Mouse (Mus musculus): Measurements from ENCODE around the gene Cwf19l1. TPM values are rescaled to one million over a fixed set of nuclear protein-coding genes. Genes with fewer than 3 reads are reported as not detected.

The Cwf19l1 gene
- polyA plus RNA-seq, 1 experiment = 7.5 TPM

DNA sequence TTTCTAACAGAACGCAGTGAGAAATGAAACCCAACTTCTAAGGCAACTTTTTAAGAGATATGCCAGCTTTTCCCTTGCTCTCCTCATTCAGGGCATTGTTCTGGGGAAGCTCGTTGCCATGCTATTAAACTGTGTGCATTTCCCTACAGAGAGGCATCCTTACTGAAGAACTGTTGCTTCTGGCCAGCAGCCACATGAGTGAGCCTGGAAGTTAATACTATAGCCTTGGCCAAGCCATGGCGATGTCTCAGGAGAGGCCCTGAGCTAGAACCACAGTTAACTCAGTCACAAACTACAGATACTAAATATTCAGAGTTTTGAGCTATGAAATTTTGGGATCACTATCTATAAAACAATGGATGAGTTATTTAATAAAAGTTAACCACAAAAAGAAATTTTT is 32.7 kb downstream of the Cwf19l1 start:
- peaks cover 2% of the 10 kb centered on the region; the same call in 1 of the 2 replicates for H3K4me1 ChIP-seq (ENCODE audit: control insufficient read depth, insufficient read depth, low read length)
- DNase-seq = no peak
- H3K4me3 ChIP-seq (replicated peaks; ENCODE audit: extremely low read depth, low read depth, low read length) = no peak overlapping the region
- TF ChIP-seq POLR2A (IDR thresholded peaks at IDR 0.05; ENCODE audit: borderline replicate concordance, extremely low read depth, low read depth, low read length) = no peak
- TF ChIP-seq CTCF (IDR thresholded peaks at IDR 0.05; ENCODE audit: insufficient read depth, low read length) = no peak
- WGBS = 72% methylated on average over 3 of the region's 3 CpGs

DNA sequence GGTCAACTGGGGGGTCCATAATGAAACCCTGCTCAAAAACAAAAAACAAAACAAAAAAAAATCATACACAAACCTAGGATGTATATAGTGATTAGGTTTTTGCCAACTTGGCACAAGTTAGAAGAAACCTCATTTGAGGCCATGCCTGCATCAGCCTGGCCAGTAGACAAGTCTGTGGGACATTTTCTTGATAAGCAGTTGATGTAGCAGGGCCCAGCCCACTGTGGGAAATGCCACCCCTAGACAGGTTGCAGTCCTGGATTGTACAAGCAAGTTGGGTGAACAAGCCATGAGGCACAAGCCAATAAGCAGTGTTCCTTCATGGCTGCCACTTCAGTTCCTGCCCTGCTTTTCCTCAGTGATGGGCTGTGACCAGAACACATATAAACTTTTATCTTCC is 34.8 kb downstream of the Cwf19l1 start:
- DNase-seq = no peak
- no peaks in the 10 kb centered on the region; the same call in 1 of the 2 replicates for H3K4me1 ChIP-seq (ENCODE audit: control insufficient read depth, insufficient read depth, low read length)
- TF ChIP-seq CTCF (IDR thresholded peaks at IDR 0.05; ENCODE audit: insufficient read depth, low read length) = no peak
- no peak for TF ChIP-seq POLR2A (IDR thresholded peaks at IDR 0.05; ENCODE audit: borderline replicate concordance, extremely low read depth, low read depth, low read length)
- no peak overlapping the region for H3K4me3 ChIP-seq (replicated peaks; ENCODE audit: extremely low read depth, low read depth, low read length)

DNA sequence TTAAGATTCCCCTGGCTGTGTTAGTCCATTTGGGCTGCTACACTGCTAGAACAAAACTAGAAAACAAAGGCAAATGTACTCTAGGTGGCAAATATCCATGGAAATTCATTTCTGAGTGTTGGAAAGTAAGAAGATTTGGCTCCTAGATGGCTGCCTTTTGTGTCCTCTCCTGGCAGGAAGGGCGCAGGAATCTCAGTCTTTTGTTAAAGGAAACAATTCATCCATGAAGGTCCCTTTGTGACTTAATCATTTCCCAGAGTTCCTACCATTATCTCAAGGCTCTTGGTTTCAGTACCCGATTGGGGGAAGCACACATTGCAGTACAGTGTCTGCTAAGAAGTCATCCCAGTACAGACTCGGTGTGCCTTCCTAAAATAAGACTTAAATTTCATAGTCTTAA is 49.4 kb downstream of the Cwf19l1 start:
- 67% methylated on average over 3 of the region's 3 CpGs for WGBS
- no peak for DNase-seq
- H3K4me3 ChIP-seq (replicated peaks; ENCODE audit: extremely low read depth, low read depth, low read length) = no peak overlapping the region
- H3K4me1 ChIP-seq (ENCODE audit: control insufficient read depth, insufficient read depth, low read length) = no peaks in the 10 kb centered on the region
- TF ChIP-seq POLR2A (IDR thresholded peaks at IDR 0.05; ENCODE audit: borderline replicate concordance, extremely low read depth, low read depth, low read length) (no peak), CTCF (IDR thresholded peaks at IDR 0.05; ENCODE audit: insufficient read depth, low read length) (no peak)

DNA sequence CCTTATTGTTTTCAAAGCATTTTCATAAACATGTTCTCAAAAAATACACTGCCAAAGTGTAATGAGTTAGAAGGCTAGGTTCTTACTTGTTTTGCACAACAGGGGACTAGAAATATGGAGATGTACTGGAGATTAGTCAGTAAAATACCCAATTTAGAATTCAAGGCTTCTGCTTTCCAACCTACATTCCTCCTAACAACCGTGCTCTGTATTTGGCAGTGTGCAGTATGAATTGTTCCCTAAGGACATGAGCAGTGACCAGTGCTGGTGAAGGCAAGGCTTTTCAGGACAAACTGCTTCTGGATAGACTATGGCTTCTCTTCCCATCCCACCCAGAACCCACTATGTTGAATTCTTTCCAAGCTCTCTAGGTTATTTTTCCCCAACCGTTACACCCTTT is 54.8 kb downstream of the Cwf19l1 start:
- Histone ChIP-seq H3K4me3 (replicated peaks; ENCODE audit: extremely low read depth, low read depth, low read length) (no peak overlapping the region), H3K4me1 (ENCODE audit: control insufficient read depth, insufficient read depth, low read length) (no peaks in the 10 kb centered on the region)
- TF ChIP-seq POLR2A (IDR thresholded peaks at IDR 0.05; ENCODE audit: borderline replicate concordance, extremely low read depth, low read depth, low read length) (no peak), CTCF (IDR thresholded peaks at IDR 0.05; ENCODE audit: insufficient read depth, low read length) (no peak)
- DNase-seq = no peak
- WGBS = 82% methylated on average over 2 of the region's 2 CpGs

DNA sequence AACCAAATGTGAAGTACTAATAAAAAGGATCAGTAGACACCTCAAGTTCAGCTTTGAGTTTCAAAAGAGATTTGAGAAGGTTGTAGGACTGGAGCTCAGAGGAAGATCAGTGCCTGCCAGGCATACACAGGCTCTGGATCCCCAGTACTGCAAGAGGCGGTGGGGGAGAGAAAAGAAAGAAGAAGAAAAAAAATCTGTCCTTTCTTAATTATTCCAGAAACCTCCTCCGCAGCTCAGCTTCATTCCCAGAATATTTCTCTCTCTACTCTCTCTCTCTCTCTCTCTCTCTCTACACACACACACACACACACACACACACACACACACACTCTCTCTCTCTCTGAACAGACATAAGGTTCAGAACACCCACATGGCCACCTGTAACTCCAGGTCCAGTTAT is 55.7 kb downstream of the Cwf19l1 start:
- Histone ChIP-seq H3K4me3 (replicated peaks; ENCODE audit: extremely low read depth, low read depth, low read length) (no peak overlapping the region), H3K4me1 (ENCODE audit: control insufficient read depth, insufficient read depth, low read length) (no peaks in the 10 kb centered on the region)
- DNase-seq = no peak
- WGBS = 85% methylated on average over 2 of the region's 2 CpGs
- TF ChIP-seq CTCF (IDR thresholded peaks at IDR 0.05; ENCODE audit: insufficient read depth, low read length) (no peak), POLR2A (IDR thresholded peaks at IDR 0.05; ENCODE audit: borderline replicate concordance, extremely low read depth, low read depth, low read length) (no peak)

- TF ChIP-seq POLR2A (IDR thresholded peaks at IDR 0.05; ENCODE audit: borderline replicate concordance, extremely low read depth, low read depth, low read length) (no peak), CTCF (IDR thresholded peaks at IDR 0.05; ENCODE audit: insufficient read depth, low read length) (no peak)
- WGBS = 83% methylated on average over 4 of the region's 4 CpGs
- Histone ChIP-seq H3K4me3 (replicated peaks; ENCODE audit: extremely low read depth, low read depth, low read length) (no peak overlapping the region), H3K4me1 (ENCODE audit: control insufficient read depth, insufficient read depth, low read length) (no peaks in the 10 kb centered on the region)
- no peak for DNase-seq
Observed at GRCm38 (mm10) chr19:44077024-44077423, 58.7 kb downstream of the Cwf19l1 start.

GRCm38 (mm10) chr19:44076457-44076856 is 59.2 kb downstream of the Cwf19l1 start:
- DNase-seq = no peak
- WGBS = 82% methylated on average over 9 of the region's 9 CpGs
- no peak overlapping the region for H3K4me3 ChIP-seq (replicated peaks; ENCODE audit: extremely low read depth, low read depth, low read length)
- TF ChIP-seq CTCF (IDR thresholded peaks at IDR 0.05; ENCODE audit: insufficient read depth, low read length) (no peak), POLR2A (IDR thresholded peaks at IDR 0.05; ENCODE audit: borderline replicate concordance, extremely low read depth, low read depth, low read length) (no peak)
- H3K4me1 ChIP-seq (ENCODE audit: control insufficient read depth, insufficient read depth, low read length) = no peaks in the 10 kb centered on the region

GRCm38 (mm10) chr19:44074986-44075385 is 60.7 kb downstream of the Cwf19l1 start:
- no peak for DNase-seq
- 82% methylated on average over 11 of the region's 11 CpGs for WGBS
- TF ChIP-seq CTCF (IDR thresholded peaks at IDR 0.05; ENCODE audit: insufficient read depth, low read length) = no peak
- no peak for TF ChIP-seq POLR2A (IDR thresholded peaks at IDR 0.05; ENCODE audit: borderline replicate concordance, extremely low read depth, low read depth, low read length)
- Histone ChIP-seq H3K4me1 (ENCODE audit: control insufficient read depth, insufficient read depth, low read length) (no peaks in the 10 kb centered on the region), H3K4me3 (replicated peaks; ENCODE audit: extremely low read depth, low read depth, low read length) (no peak overlapping the region)

- 69% methylated on average over 5 of the region's 5 CpGs for WGBS
- no peak for DNase-seq
- TF ChIP-seq CTCF (IDR thresholded peaks at IDR 0.05; ENCODE audit: insufficient read depth, low read length) (no peak), POLR2A (IDR thresholded peaks at IDR 0.05; ENCODE audit: borderline replicate concordance, extremely low read depth, low read depth, low read length) (no peak)
- H3K4me3 ChIP-seq (replicated peaks; ENCODE audit: extremely low read depth, low read depth, low read length) = no peak overlapping the region
- H3K4me1 ChIP-seq (ENCODE audit: control insufficient read depth, insufficient read depth, low read length) = peaks cover 3% of the 10 kb centered on the region; the same call in 1 of the 2 replicates
Observed at GRCm38 (mm10) chr19:44071166-44071565, 64.5 kb downstream of the Cwf19l1 start.

- peaks cover 3% of the 10 kb centered on the region; the same call in 1 of the 2 replicates for H3K4me1 ChIP-seq (ENCODE audit: control insufficient read depth, insufficient read depth, low read length)
- TF ChIP-seq CTCF (IDR thresholded peaks at IDR 0.05; ENCODE audit: insufficient read depth, low read length) (no peak), POLR2A (IDR thresholded peaks at IDR 0.05; ENCODE audit: borderline replicate concordance, extremely low read depth, low read depth, low read length) (0 out of 2 replicates have a peak, but pooled peaks have one; percentile 18)
- WGBS = 2% methylated on average over 4 of the region's 4 CpGs
- no peak for DNase-seq
- H3K4me3 ChIP-seq (replicated peaks; ENCODE audit: extremely low read depth, low read depth, low read length) = peak overlapping the region; percentile 90
Observed at GRCm38 (mm10) chr19:44069914-44070232, 65.8 kb downstream of the Cwf19l1 start.

Measured in lung, adult 2 months (tissue).